Mouse (Mus musculus) cortical plate, adult 2 months (tissue): ENCODE data around the gene Gtf2e1. TPM values are rescaled to one million over a fixed set of nuclear protein-coding genes. Genes with fewer than 3 reads are reported as not detected.

ENCODE experiments used
- H3K27ac ChIP-seq: fragments of 200-500 bp; 2 replicates; pipeline ENCODE4 v1.5.1; 2012; ENCODE audit warnings: low read length, control low read depth, inconsistent platforms; ENCODE audit not compliant: insufficient read depth
- H3K4me1 ChIP-seq: fragments of 200-500 bp; 2 replicates; pipeline ENCODE4 v1.6.1; 2011; ENCODE audit warnings: low read length; ENCODE audit not compliant: control insufficient read depth, insufficient read depth
- H3K4me3 ChIP-seq: fragments of 200-500 bp; 2 replicates; pipeline ENCODE4 v1.5.1; 2011; ENCODE audit warnings: mild to moderate bottlenecking, low read length, control low read depth; ENCODE audit not compliant: insufficient read depth
- CTCF ChIP-seq: fragments of 200-500 bp; IDR thresholded peaks from 2 replicates; pipeline ENCODE4 v1.5.1; 2011; ENCODE audit warnings: mild to moderate bottlenecking, control low read depth, low read length; ENCODE audit not compliant: insufficient read depth; ENCODE audit errors: extremely low read depth
- POLR2A ChIP-seq: fragments of 200-500 bp; IDR thresholded peaks from 2 replicates; pipeline ENCODE4 v1.6.1; 2011; ENCODE audit warnings: mild to moderate bottlenecking, low read length, control low read depth; ENCODE audit not compliant: insufficient read depth; ENCODE audit errors: extremely low read depth
- polyA plus RNA-seq: library from polyadenylated mRNA; depleted of rRNA; stranded (reverse); fragments of >200 nt; gene quantifications from 2 replicates; pipeline ENCODE4 v1.2.3, GENCODE M21; 2012

Gene Gtf2e1
- polyA plus RNA-seq, 1 experiment, result 13.2 TPM

DNA sequence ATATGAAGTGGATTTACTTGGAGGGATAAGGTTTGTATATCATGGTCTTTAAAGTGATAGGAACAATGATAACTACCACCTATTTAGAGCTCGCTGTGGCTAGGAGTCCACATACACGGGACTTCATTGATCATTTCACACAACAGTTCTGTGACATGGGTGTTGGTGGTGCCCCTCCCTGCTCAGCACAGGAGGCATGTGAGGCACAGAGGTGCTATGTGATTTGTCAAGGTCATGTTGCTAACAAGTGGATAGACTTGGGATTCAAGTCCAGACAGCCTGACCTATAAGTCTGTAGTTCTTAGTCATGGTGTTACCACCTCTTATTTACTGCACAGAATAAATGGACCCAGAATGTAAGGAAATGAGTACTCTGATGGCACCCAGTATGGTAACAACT is 11.4 kb upstream of the Gtf2e1 start:
- Histone ChIP-seq H3K4me1 (no peaks in the 10 kb centered on the region), H3K4me3 (no peak overlapping the region), H3K27ac (no peak overlapping the region)
- no peak for TF ChIP-seq POLR2A
- no peak for TF ChIP-seq CTCF

GRCm38 (mm10) chr16:37550266-37550665 is 10.7 kb upstream of the Gtf2e1 start:
- Histone ChIP-seq H3K27ac (no peak overlapping the region), H3K4me1 (no peaks in the 10 kb centered on the region), H3K4me3 (no peak overlapping the region)
- TF ChIP-seq POLR2A (no peak), CTCF (no peak)

- Histone ChIP-seq H3K4me1 (no peaks in the 10 kb centered on the region), H3K4me3 (no peak overlapping the region), H3K27ac (no peak overlapping the region)
- no peak for TF ChIP-seq POLR2A
- TF ChIP-seq CTCF, result no peak
Measured at GRCm38 (mm10) chr16:37546312-37546711, 6.7 kb upstream of the Gtf2e1 start.

GRCm38 (mm10) chr16:37540776-37541175 is 1.2 kb upstream of the Gtf2e1 start:
- TF ChIP-seq POLR2A, result no peak
- TF ChIP-seq CTCF, result no peak
- Histone ChIP-seq H3K4me1 (no peaks in the 10 kb centered on the region; the same call in 1 of the 2 replicates), H3K27ac (no peak overlapping the region), H3K4me3 (no peak overlapping the region)

DNA sequence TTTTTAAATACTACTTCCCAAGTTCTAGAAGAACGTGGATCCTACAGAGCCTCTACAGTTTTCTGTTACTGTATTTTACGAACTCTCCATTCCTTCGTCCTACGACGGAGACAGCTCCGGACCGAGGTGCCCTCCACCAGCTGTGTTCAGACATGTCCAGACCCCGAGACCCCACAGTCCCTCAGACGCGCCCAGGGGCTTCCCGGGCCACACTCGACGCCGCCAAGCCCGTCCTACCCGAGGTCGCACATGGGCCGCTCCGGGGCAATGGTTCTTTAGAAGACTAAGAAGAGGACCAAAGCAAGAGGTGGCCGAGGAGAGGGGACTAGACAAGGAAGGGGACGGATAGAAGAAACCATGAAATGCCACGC is 364 bp downstream of the Gtf2e1 start:
- H3K4me3 ChIP-seq, result peak overlapping the region; percentile 56
- TF ChIP-seq POLR2A (no peak), CTCF (no peak)
- H3K27ac ChIP-seq, result peak overlapping the region; percentile 41
- H3K4me1 ChIP-seq, result no peaks in the 10 kb centered on the region; the same call in 1 of the 2 replicates

- TF ChIP-seq CTCF (no peak), POLR2A (no peak)
- Histone ChIP-seq H3K4me1 (peaks cover 8% of the 10 kb centered on the region), H3K27ac (no peak overlapping the region), H3K4me3 (no peak overlapping the region)
Measured at GRCm38 (mm10) chr16:37533369-37534068, 6.1 kb downstream of the Gtf2e1 start.

GRCm38 (mm10) chr16:37532046-37532445 is 7.5 kb downstream of the Gtf2e1 start:
- Histone ChIP-seq H3K4me3 (no peak overlapping the region), H3K4me1 (peaks cover 8% of the 10 kb centered on the region), H3K27ac (no peak overlapping the region)
- TF ChIP-seq CTCF (no peak), POLR2A (no peak)

- H3K27ac ChIP-seq, result no peak overlapping the region
- TF ChIP-seq CTCF, result no peak
- no peak for TF ChIP-seq POLR2A
- H3K4me1 ChIP-seq, result peaks cover 8% of the 10 kb centered on the region
- no peak overlapping the region for H3K4me3 ChIP-seq
Measured at GRCm38 (mm10) chr16:37530170-37530569, 9.4 kb downstream of the Gtf2e1 start.

DNA sequence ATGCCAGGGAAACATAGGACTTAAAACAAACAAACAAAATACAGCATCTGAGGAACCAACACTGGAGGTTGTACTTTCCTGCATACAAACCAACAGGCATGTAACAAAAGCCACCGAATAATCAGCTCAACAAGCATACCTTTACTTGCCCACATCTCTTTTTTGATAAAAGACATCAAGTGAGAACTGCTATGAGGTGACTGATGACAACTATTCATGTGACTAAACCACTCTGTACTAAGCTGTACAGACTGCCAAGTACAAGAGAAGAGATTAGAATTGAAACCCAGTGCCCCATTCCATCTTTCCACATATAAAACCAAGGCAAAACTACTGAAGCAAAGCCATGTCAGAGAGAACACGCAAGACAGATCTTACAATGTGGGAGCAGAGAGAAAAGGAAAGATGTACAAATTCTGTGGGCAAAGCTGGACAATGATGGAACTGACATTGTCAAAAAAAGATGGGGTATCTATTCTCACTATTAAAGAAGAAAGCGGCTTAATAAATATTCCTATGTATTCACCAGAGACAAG is 12.8 kb downstream of the Gtf2e1 start:
- Histone ChIP-seq H3K4me3 (no peak overlapping the region), H3K27ac (no peak overlapping the region), H3K4me1 (peaks cover 5% of the 10 kb centered on the region)
- no peak for TF ChIP-seq CTCF
- TF ChIP-seq POLR2A, result no peak

GRCm38 (mm10) chr16:37525121-37525520 is 14.5 kb downstream of the Gtf2e1 start:
- Histone ChIP-seq H3K4me1 (peaks cover 2% of the 10 kb centered on the region), H3K4me3 (no peak overlapping the region), H3K27ac (no peak overlapping the region)
- TF ChIP-seq POLR2A (no peak), CTCF (no peak)
